Mouse (Mus musculus) cerebellum, adult (tissue): ENCODE data around the gene Tmpo.

Experiments used
- ATAC-seq: cut with Nextera tagmentation; 2 replicates; pipeline ENCODE4 v1.9.2; 2017; ENCODE audit warnings: mild to moderate bottlenecking, moderate library complexity, mixed read lengths; ENCODE audit not compliant: insufficient number of reproducible peaks, low FRiP score, low TSS enrichment

Gene Tmpo

GRCm38 (mm10) chr10:91123828-91124822 is 57.0 kb downstream of the Tmpo start, which contains the start of gene Slc25a3:
Gene Slc25a3 (minus strand): TSS chr10:91124059.
- ATAC-seq = peak; percentile 99

GRCm38 (mm10) chr10:91123281-91123827 is 57.8 kb downstream of the Tmpo start:
- peak; percentile 56 for ATAC-seq

DNA sequence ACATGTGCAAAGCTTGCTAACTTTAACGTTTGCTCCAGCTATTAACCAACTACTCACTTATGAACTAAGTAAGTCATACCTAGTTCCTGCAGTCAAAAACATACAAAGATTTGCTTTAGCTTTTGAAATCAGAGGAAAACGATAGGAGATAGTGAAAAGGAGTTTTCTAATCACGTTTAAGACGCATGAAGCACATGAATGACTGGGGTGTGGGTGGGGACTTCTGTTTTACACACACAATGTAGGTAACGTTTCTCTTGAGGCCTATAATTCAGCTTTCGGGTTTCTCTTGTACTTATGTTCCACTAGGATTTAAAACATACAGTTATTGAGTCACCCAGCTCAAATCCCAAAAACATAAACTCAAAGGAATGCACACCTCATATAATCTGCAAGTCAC is 58.5 kb downstream of the Tmpo start:
- ATAC-seq = no peak

DNA sequence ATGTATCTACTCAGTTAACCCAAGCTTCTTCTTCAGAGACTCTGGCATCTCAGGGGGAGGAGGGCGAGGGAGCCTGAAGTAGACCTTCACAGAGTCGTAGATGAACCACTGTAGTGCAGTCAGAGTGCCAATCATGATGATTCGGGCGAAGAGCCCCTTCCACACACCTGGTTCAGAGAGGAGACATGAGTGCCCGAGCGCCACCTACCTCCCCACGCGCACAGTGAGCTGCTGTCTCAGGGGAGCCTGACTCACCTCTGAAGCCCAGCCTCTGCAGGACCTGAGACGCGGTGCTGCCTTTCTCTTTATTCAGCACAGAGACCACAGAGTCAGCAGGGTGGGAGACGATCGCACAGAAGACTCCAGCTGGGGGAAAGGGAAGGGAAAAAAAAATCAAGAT is 64.2 kb downstream of the Tmpo start:
- ATAC-seq = no peak

DNA sequence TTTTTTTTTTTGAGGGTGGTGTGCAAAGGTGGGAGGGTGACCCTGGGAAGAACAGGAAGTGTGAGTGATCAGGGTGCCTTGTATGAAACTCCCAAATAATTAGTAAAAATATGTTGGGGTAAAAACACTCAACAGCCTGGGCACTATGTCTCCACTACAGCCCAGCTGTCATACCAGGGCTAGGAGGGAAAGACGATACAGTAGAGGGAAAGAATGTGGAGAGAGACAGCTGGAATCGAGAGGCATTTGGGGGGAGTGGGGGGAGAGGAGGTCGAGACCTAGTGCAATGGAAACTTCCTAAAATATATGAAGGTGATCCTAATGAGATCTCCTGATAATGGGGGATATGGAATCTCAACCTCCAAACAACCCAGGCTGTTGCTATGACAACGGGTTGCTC is 71.3 kb downstream of the Tmpo start:
- ATAC-seq = no peak

DNA sequence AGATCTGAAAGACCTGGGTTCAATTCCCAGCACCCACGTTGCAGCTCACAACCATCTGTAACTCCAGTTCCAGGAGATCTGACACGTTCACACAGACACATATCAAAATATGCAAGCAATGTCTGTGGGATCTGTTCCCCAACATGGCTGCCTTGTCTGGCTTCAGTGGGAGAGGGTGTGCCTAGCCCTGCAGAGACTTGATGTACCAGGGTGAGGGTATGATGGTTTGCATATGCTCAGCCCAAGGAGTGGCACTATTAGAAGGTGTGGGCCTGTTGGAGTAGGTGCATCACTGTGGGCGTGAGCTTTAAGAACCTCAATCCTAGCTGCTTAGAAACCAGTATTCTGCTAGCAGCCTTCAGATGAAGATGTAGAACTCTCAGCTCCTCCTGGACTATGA is 75.1 kb downstream of the Tmpo start:
- ATAC-seq = no peak

GRCm38 (mm10) chr10:91102799-91103590 is 78.1 kb downstream of the Tmpo start:
- no peak for ATAC-seq

GRCm38 (mm10) chr10:91101936-91102335 is 79.2 kb downstream of the Tmpo start:
- ATAC-seq = no peak

- no peak for ATAC-seq
These were observed 81.0 kb downstream of the Tmpo start for GRCm38 (mm10) chr10:91100101-91100500.

DNA sequence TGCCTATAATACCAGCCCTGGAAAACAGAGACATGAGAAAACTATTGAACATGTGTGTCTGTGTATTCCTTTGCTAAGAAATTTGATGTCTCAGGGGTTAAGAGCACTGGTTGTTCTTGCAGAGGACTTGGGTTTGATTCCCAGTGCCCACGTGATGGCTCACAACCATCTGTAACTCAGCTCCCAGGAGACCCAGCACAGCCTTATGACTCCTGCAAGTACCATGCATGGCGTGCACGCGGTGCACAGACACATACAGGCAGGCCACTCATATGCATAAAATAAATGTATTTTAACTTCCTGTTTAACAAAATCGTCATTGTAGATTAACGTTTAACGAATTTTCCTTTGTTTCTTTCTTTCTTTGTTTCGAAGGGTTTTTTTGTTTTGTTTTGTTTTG is 83.1 kb downstream of the Tmpo start:
- ATAC-seq = no peak
